Mouse (Mus musculus) hindbrain, postnatal 0 days (tissue): Measurements from ENCODE around the gene Iqsec2. TPM values are rescaled to one million over a fixed set of nuclear protein-coding genes. Genes with fewer than 3 reads are reported as not detected.

Experiments used
- ATAC-seq: fragments of 200-750 bp; cut with Nextera tagmentation; 2 replicates; pipeline ENCODE4 v1.8.0; 2017; ENCODE audit warnings: mild to moderate bottlenecking, moderate TSS enrichment, moderate library complexity
- DNase-seq: peaks from one replicate; pipeline ENCODE4 v3.0.0-alpha.2; 2015; ENCODE audit warnings: low spot score
- H3K27ac ChIP-seq: fragments of 300-500 bp; sonication (generic); 2 replicates; pipeline ENCODE4 v1.5.1; 2014; ENCODE audit warnings: mild to moderate bottlenecking
- H3K27me3 ChIP-seq: fragments of 300-500 bp; sonication (generic); 2 replicates; pipeline ENCODE4 v1.6.1; 2014; ENCODE audit warnings: low read length, mixed read lengths; ENCODE audit not compliant: insufficient read depth
- H3K36me3 ChIP-seq: fragments of 300-500 bp; sonication (generic); 2 replicates; pipeline ENCODE4 v1.6.1; 2014; ENCODE audit warnings: low read length, mixed read lengths; ENCODE audit not compliant: insufficient read depth
- H3K4me1 ChIP-seq: fragments of 300-500 bp; sonication (generic); 2 replicates; pipeline ENCODE4 v1.6.1; 2014; ENCODE audit warnings: antibody characterized with exemption, low read length, mixed read lengths; ENCODE audit not compliant: insufficient read depth
- H3K4me2 ChIP-seq: fragments of 300-500 bp; sonication (generic); 2 replicates; pipeline ENCODE4 v1.6.1; 2014; ENCODE audit warnings: low read depth, mild to moderate bottlenecking, low read length, moderate library complexity, mixed read lengths
- H3K4me3 ChIP-seq: fragments of 300-500 bp; sonication (generic); 2 replicates; pipeline ENCODE4 v1.5.1; 2014; ENCODE audit warnings: low read length
- H3K9ac ChIP-seq: fragments of 300-500 bp; sonication (generic); replicated peaks from 2 replicates; pipeline ENCODE4 v1.6.1; 2014; ENCODE audit warnings: mild to moderate bottlenecking, low read length, moderate library complexity, mixed read lengths
- H3K9me3 ChIP-seq: fragments of 300-500 bp; sonication (generic); 2 replicates; pipeline ENCODE4 v1.6.1; 2016; ENCODE audit warnings: low read length, mixed read lengths
- CTCF ChIP-seq: IDR thresholded peaks from 2 replicates; pipeline ENCODE4 v1.5.1; 2016; ENCODE audit warnings: antibody characterized with exemption, control low read depth, low read depth
- whole genome bisulfite sequencing: fragments of 180-500 bp; shearing (Covaris S2); extraction: QIAGEN DNeasy Blood & Tissue Kit; methylation state at CpG from one replicate; pipeline ENCODE4 v1.1.7; 2014; 5-methylcytosine and 5-hydroxymethylcytosine counted together
- polyA plus RNA-seq: library from polyadenylated mRNA; unstranded; fragments of >200 nt; fragmentation: Nextera tagmentation; extraction: Ambion mirVana; gene quantifications from 2 replicates; pipeline ENCODE4 v1.2.1, GENCODE M21; 2015
- total RNA-seq: library from RNA; depleted of rRNA; stranded (reverse); fragments of >200 nt; gene quantifications from 2 replicates; pipeline ENCODE4 v1.2.3, GENCODE M21; 2014

Iqsec2 gene
- total and polyA plus RNA-seq, 2 experiments from 2014 or later: 9.7 to 27.3 TPM

GRCm38 (mm10) chrX:152144742-152145214 is 710 bp downstream of the Iqsec2 start:
- ATAC-seq: no peak
- Histone ChIP-seq H3K4me3 (peak overlapping the region; percentile 61), H3K4me1 (0 out of 2 replicates have a peak, but pooled peaks cover 4% of the 10 kb centered on the region), H3K36me3 (no peaks in the 10 kb centered on the region), H3K4me2 (peak overlapping the region; percentile 68), H3K27ac (no peak overlapping the region), H3K9ac (peak overlapping the region; percentile 65), H3K9me3 (no peaks in the 10 kb centered on the region), H3K27me3 (peaks cover 8% of the 10 kb centered on the region; the same call in 1 of the 2 replicates)
- no peak for TF ChIP-seq CTCF
- WGBS: 22% methylated on average over 40 of the region's 42 CpGs
- peak; percentile 2 for DNase-seq

DNA sequence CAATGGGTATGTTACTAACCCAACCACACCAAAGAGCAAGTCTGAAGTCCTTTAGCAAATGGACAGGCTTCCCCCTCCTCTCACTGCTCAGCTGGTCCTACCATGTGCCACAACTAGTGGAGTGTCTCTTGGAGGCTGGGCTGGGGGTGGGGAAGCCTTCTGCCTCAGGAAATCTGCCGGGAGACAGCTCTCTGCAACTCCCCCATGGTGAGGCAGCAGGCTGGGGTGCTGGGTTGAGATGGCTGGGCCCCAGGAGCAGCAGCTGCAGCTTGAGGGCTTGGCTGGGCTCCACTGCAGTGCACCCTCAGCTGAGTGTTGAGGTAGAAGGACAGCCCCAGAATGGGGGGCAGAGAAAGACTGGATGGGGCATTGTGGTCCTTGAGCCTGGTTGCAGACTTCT is 2.1 kb downstream of the Iqsec2 start:
- no peaks in the 10 kb centered on the region for H3K36me3 ChIP-seq
- H3K9ac ChIP-seq: no peak overlapping the region
- ATAC-seq (no peak), DNase-seq (peak; percentile 14)
- TF ChIP-seq CTCF: no peak
- H3K27me3 ChIP-seq: peaks cover 6% of the 10 kb centered on the region; the same call in 1 of the 2 replicates
- 20% methylated on average over 1 of the region's 1 CpGs for WGBS
- peak overlapping the region; percentile 68 for H3K4me2 ChIP-seq
- H3K9me3 ChIP-seq: no peaks in the 10 kb centered on the region
- H3K4me3 ChIP-seq: peak overlapping the region; percentile 61
- no peak overlapping the region for H3K27ac ChIP-seq
- H3K4me1 ChIP-seq: 0 out of 2 replicates have a peak, but pooled peaks cover 4% of the 10 kb centered on the region

- TF ChIP-seq CTCF: no peak
- no peak overlapping the region for H3K27ac ChIP-seq
- peaks cover 6% of the 10 kb centered on the region; the same call in 1 of the 2 replicates for H3K27me3 ChIP-seq
- no peak overlapping the region for H3K4me3 ChIP-seq
- no peak for DNase-seq
- no peak for ATAC-seq
- no peaks in the 10 kb centered on the region for H3K36me3 ChIP-seq
- 64% methylated on average over 2 of the region's 2 CpGs for WGBS
- peak overlapping the region; percentile 68 for H3K4me2 ChIP-seq
- no peaks in the 10 kb centered on the region for H3K9me3 ChIP-seq
- H3K9ac ChIP-seq: no peak overlapping the region
- 0 out of 2 replicates have a peak, but pooled peaks cover 4% of the 10 kb centered on the region for H3K4me1 ChIP-seq
These were observed 2.6 kb downstream of the Iqsec2 start for GRCm38 (mm10) chrX:152146691-152147090.

DNA sequence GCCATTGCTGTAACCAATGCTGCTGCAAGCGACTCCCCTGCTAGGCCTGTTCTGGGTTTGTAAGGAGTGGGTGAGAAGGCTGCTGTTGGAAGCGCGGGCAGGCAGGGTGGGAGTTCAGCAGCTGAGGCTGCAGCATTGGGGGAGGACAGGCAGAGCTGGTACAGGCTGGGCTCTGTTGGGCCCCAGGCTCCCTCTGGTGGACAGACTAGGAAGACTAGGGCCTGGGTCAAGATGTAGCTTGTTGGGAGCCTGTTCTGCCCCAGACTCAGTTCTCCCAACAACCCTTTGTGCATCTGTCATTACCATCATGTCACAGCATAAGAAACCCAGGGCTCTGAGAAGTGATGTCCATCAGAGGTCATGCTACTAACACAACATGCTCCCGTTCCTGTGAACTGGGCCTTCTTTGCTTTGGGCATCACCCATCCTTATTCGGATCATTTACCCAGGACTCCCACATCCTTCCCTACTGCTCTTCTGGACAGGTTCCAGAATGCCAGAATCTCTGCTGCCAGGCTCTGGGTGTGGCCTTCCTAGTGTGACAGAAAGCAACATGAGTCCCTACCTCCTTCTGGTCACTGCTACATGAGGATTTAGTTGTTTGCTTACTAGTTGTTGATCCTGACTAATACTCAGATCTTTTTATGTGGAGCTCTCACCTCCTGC is 3.5 kb downstream of the Iqsec2 start:
- no peak overlapping the region for H3K9ac ChIP-seq
- H3K4me3 ChIP-seq: no peak overlapping the region
- H3K4me2 ChIP-seq: peak overlapping the region; percentile 68
- DNase-seq (peak; percentile 74), ATAC-seq (peak; percentile 80)
- H3K36me3 ChIP-seq: no peaks in the 10 kb centered on the region
- 27% methylated on average over 5 of the region's 5 CpGs for WGBS
- H3K9me3 ChIP-seq: no peaks in the 10 kb centered on the region
- 0 out of 2 replicates have a peak overlapping the region, but pooled peaks have one; percentile 22 for H3K27ac ChIP-seq
- H3K27me3 ChIP-seq: peaks cover 6% of the 10 kb centered on the region; the same call in 1 of the 2 replicates
- H3K4me1 ChIP-seq: 0 out of 2 replicates have a peak, but pooled peaks cover 4% of the 10 kb centered on the region
- TF ChIP-seq CTCF: peak; percentile 83

- Histone ChIP-seq H3K9me3 (no peaks in the 10 kb centered on the region), H3K4me1 (0 out of 2 replicates have a peak, but pooled peaks cover 4% of the 10 kb centered on the region), H3K4me3 (no peak overlapping the region), H3K27ac (no peak overlapping the region), H3K36me3 (no peaks in the 10 kb centered on the region), H3K4me2 (peak overlapping the region; percentile 68; the same call in 1 of the 2 replicates), H3K27me3 (peaks cover 6% of the 10 kb centered on the region; the same call in 1 of the 2 replicates), H3K9ac (no peak overlapping the region)
- TF ChIP-seq CTCF: no peak
- ATAC-seq (no peak), DNase-seq (peak; percentile 3)
- WGBS: 68% methylated on average over 5 of the region's 5 CpGs
These were observed 4.6 kb downstream of the Iqsec2 start for GRCm38 (mm10) chrX:152148706-152149105.

DNA sequence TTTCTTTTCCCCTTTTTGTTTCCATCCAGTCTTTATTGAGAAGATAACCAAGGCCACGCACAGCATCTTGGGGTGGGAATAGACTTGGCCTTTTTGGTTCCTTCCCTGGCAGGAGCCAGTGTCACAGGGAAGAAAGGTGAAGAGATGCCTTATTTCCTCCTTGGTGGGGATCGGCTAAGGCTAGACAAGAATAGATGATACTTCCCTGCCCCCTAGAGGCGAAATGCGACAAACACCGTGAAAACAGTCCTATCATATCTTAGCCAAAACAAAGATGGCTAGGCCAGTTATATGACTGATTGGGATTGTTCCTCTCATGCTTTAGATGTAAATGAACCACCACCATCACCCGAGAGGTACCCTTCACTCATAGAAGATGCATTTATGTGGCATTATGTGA is 7.6 kb downstream of the Iqsec2 start:
- H3K36me3 ChIP-seq: no peaks in the 10 kb centered on the region
- H3K27ac ChIP-seq: no peak overlapping the region
- H3K9ac ChIP-seq: no peak overlapping the region
- H3K4me2 ChIP-seq: no peak overlapping the region
- no peaks in the 10 kb centered on the region for H3K4me1 ChIP-seq
- no peak overlapping the region for H3K4me3 ChIP-seq
- 11% methylated on average over 6 of the region's 6 CpGs for WGBS
- peak; percentile 79 for TF ChIP-seq CTCF
- no peaks in the 10 kb centered on the region; the same call in 1 of the 2 replicates for H3K27me3 ChIP-seq
- H3K9me3 ChIP-seq: no peaks in the 10 kb centered on the region
- ATAC-seq: peak; percentile 72; the same call in 1 of the 2 replicates
- DNase-seq: peak; percentile 79

GRCm38 (mm10) chrX:152158294-152158693 is 14.2 kb downstream of the Iqsec2 start:
- Histone ChIP-seq H3K4me2 (no peak overlapping the region), H3K9ac (no peak overlapping the region), H3K36me3 (no peaks in the 10 kb centered on the region), H3K27ac (no peak overlapping the region), H3K4me1 (no peaks in the 10 kb centered on the region), H3K4me3 (no peak overlapping the region), H3K27me3 (peaks cover 8% of the 10 kb centered on the region; the same call in 1 of the 2 replicates), H3K9me3 (no peaks in the 10 kb centered on the region)
- DNase-seq: no peak
- ATAC-seq: no peak
- 85% methylated on average over 3 of the region's 3 CpGs for WGBS
- no peak for TF ChIP-seq CTCF
